Mouse (Mus musculus): ENCODE measurements around the gene Galnt4. TPM values are rescaled to one million over a fixed set of nuclear protein-coding genes. Genes with fewer than 3 reads are reported as not detected.

Galnt4 gene
- total and polyA plus RNA-seq, 3 experiments = 1.6 to 1.7 TPM; not detected in 1

- Histone ChIP-seq H3K9ac (ENCODE audit: control insufficient read depth, low read depth, low read length, poor library complexity, severe bottlenecking) (no peak overlapping the region), H3K9me3 (replicated peaks; ENCODE audit: insufficient read depth, low read length) (no peaks in the 10 kb centered on the region), H3K27me3 (ENCODE audit: control insufficient read depth in 1 of 2, insufficient read depth in 2 of 2, low read length in 2 of 2) (no peaks in the 10 kb centered on the region), H3K27ac (ENCODE audit: control insufficient read depth, low read depth, low read length) (no peak overlapping the region), H3K36me3 (ENCODE audit: control insufficient read depth in 1 of 2, insufficient read depth in 2 of 2, low read length in 2 of 2) (no peaks in the 10 kb centered on the region), H3K79me2 (ENCODE audit: control insufficient read depth, insufficient read depth, low read length, poor library complexity) (no peaks in the 10 kb centered on the region), H3K4me3 (ENCODE audit: control insufficient read depth in 1 of 2, insufficient read depth in 1 of 2, low read depth in 2 of 2, low read length in 2 of 2) (no peak overlapping the region), H3K4me1 (ENCODE audit: control insufficient read depth in 1 of 2, insufficient read depth in 2 of 2, low read length in 2 of 2) (no peaks in the 10 kb centered on the region)
- no peak for TF ChIP-seq JUND (IDR thresholded peaks at IDR 0.05; ENCODE audit: low read depth, low read length)
- TF ChIP-seq MYB (IDR thresholded peaks at IDR 0.05; ENCODE audit: low read depth, low read length) = no peak
- no peak for TF ChIP-seq POLR2AphosphoS2 (IDR thresholded peaks at IDR 0.05; ENCODE audit: low read length)
- no peak for TF ChIP-seq MAFK (IDR thresholded peaks at IDR 0.05; ENCODE audit: borderline replicate concordance, low read depth, low read length)
- TF ChIP-seq ELF1 (IDR thresholded peaks at IDR 0.05; ENCODE audit: low read depth, low read length) = no peak
- TF ChIP-seq MYC (IDR thresholded peaks at IDR 0.05; ENCODE audit: low read depth, low read length) = no peak
- TF ChIP-seq ETS1 (IDR thresholded peaks at IDR 0.05; ENCODE audit: low read depth, low read length) = no peak
- no peak for TF ChIP-seq E2F4 (IDR thresholded peaks at IDR 0.05; ENCODE audit: borderline replicate concordance, low read depth, low read length)
- TF ChIP-seq USF1 (IDR thresholded peaks at IDR 0.05; ENCODE audit: low read depth, low read length) = no peak
- no peak for TF ChIP-seq TAL1 (IDR thresholded peaks at IDR 0.05; ENCODE audit: low read length)
- no peak for TF ChIP-seq USF2 (IDR thresholded peaks at IDR 0.05; ENCODE audit: borderline replicate concordance in 1 of 2, insufficient read depth in 1 of 2, low read depth in 1 of 2, low read length in 2 of 2)
- TF ChIP-seq MAX (IDR thresholded peaks at IDR 0.05; ENCODE audit: low read length) = no peak
- DNase-seq (ENCODE audit: low read depth, low spot score) = no peak
These were observed 25.4 kb downstream of the Galnt4 start for GRCm38 (mm10) chr10:99133321-99133875.

GRCm38 (mm10) chr10:99136337-99136736, 28.4 kb downstream of the Galnt4 start:
- H3K27ac ChIP-seq (ENCODE audit: control insufficient read depth, low read depth, low read length) = no peak overlapping the region
- H3K4me1 ChIP-seq (ENCODE audit: control insufficient read depth in 1 of 2, insufficient read depth in 2 of 2, low read length in 2 of 2) = no peaks in the 10 kb centered on the region
- no peak for TF ChIP-seq MAFK (IDR thresholded peaks at IDR 0.05; ENCODE audit: borderline replicate concordance, low read depth, low read length)
- no peak for TF ChIP-seq CTCF (IDR thresholded peaks at IDR 0.05 in 2 of 3, conservative IDR thresholded peaks at IDR 0.05 in 1 of 3; ENCODE audit: control insufficient read depth in 1 of 3, insufficient read depth in 1 of 3, low read depth in 2 of 3, low read length in 3 of 3, poor library complexity in 1 of 3, severe bottlenecking in 1 of 3)
- TF ChIP-seq MAX (IDR thresholded peaks at IDR 0.05; ENCODE audit: low read length) = no peak
- no peak for TF ChIP-seq HCFC1 (IDR thresholded peaks at IDR 0.05; ENCODE audit: low read depth, low read length)
- TF ChIP-seq JUND (IDR thresholded peaks at IDR 0.05; ENCODE audit: low read depth, low read length) = no peak
- TF ChIP-seq ZC3H11A (IDR thresholded peaks at IDR 0.05; ENCODE audit: low read depth, low read length) = no peak
- TF ChIP-seq SIN3A (IDR thresholded peaks at IDR 0.05; ENCODE audit: low read length) = no peak
- TF ChIP-seq E2F4 (IDR thresholded peaks at IDR 0.05; ENCODE audit: borderline replicate concordance, low read depth, low read length) = no peak
- TF ChIP-seq USF2 (IDR thresholded peaks at IDR 0.05; ENCODE audit: borderline replicate concordance in 1 of 2, insufficient read depth in 1 of 2, low read depth in 1 of 2, low read length in 2 of 2) = no peak
- TF ChIP-seq RAD21 (IDR thresholded peaks at IDR 0.05; ENCODE audit: low read depth, low read length) = no peak
- TF ChIP-seq MEF2A (IDR thresholded peaks at IDR 0.05; ENCODE audit: extremely low read depth, insufficient replicate concordance, low read depth, low read length, poor library complexity, severe bottlenecking) = no peak
- TF ChIP-seq MXI1 (IDR thresholded peaks at IDR 0.05; ENCODE audit: low read depth, low read length) = no peak
- no peak for TF ChIP-seq TAL1 (IDR thresholded peaks at IDR 0.05; ENCODE audit: low read length)
- no peak for TF ChIP-seq ZKSCAN1 (IDR thresholded peaks at IDR 0.05; ENCODE audit: low read depth, low read length)
- TF ChIP-seq EP300 (IDR thresholded peaks at IDR 0.05; ENCODE audit: low read depth in 1 of 2, low read length in 2 of 2) = no peak
- TF ChIP-seq POLR2AphosphoS2 (IDR thresholded peaks at IDR 0.05; ENCODE audit: low read length) = no peak
- TF ChIP-seq ZNF384 (IDR thresholded peaks at IDR 0.05; ENCODE audit: low read depth, low read length) = no peak
- no peak for TF ChIP-seq MYB (IDR thresholded peaks at IDR 0.05; ENCODE audit: low read depth, low read length)
- no peak overlapping the region for H3K4me3 ChIP-seq (ENCODE audit: control insufficient read depth in 1 of 2, insufficient read depth in 1 of 2, low read depth in 2 of 2, low read length in 2 of 2)
- H3K9me3 ChIP-seq (replicated peaks; ENCODE audit: insufficient read depth, low read length) = no peaks in the 10 kb centered on the region
- H3K9ac ChIP-seq (ENCODE audit: control insufficient read depth, low read depth, low read length, poor library complexity, severe bottlenecking) = no peak overlapping the region
- DNase-seq (ENCODE audit: low read depth, low spot score) = no peak
- H3K79me2 ChIP-seq (ENCODE audit: control insufficient read depth, insufficient read depth, low read length, poor library complexity) = no peaks in the 10 kb centered on the region
- no peaks in the 10 kb centered on the region for H3K27me3 ChIP-seq (ENCODE audit: control insufficient read depth in 1 of 2, insufficient read depth in 2 of 2, low read length in 2 of 2)
- H3K36me3 ChIP-seq (ENCODE audit: control insufficient read depth in 1 of 2, insufficient read depth in 2 of 2, low read length in 2 of 2) = no peaks in the 10 kb centered on the region

All from MEL (cell line).